Mouse (Mus musculus) kidney, adult 11 months (tissue): ENCODE results near the gene Ap2b1.

Source experiments
- DNase-seq: peaks from one replicate; pipeline ENCODE4 v3.0.0; 2022

The Ap2b1 gene

DNA sequence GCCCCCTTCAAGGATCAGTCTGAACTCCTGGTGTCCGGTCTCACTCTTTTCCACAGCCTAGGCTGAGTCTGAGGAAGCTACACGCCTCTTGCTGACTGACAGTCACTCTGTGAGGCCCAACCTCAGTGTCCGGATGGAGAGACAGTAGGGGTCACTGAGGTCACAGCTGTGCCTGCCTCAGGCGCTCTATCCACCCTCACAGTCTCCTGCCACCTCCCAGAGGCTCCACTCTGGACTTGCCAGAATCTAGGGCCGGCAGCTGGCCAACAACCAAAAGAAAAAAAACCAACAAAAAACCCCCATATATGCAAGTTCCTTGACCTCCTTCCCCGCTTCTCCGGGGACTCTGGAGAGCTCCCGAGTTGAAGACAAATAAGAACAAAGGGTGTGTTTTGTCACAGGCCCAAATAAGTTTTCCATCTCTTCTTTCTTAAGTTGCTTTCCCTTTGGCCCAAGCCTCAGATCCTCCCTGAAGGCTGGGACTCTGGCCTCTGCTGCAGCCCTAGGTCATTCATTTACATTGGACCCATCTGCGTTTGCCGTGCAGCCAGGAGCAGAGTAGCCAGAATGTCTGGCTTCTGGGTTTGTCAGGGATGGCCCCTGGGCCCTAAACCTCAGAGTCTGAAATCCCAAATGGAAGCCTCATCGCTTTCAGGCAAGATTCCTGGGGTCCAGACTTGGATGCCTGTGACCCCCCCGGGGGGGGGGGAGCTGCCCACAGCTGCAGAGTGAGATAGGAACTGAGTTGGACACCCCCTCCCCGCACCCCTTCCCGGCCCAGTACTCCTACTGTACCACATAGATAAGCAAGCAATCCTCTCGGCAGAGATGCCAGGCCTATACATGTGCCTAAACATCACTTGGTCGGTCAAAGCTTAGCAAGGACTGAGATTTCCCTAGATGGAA is 149.4 kb downstream of the Ap2b1 start:
- peak; percentile 35 for DNase-seq

DNA sequence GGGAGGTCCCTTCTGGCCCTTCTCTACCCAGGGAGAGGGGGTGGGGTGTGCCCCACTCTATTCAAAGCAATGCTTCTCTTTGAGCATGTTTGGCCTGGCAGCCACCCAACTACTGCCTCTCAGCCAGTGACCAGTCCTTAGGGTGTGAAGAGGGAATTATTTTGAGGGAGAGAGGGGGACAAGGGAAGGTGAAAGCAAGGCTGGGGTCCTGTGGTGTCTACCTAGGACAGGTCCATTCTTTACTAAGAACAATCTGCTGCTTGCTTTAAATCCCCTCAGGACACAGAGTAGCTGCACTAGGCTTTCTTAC is 150.1 kb downstream of the Ap2b1 start:
- peak; percentile 28 for DNase-seq

DNA sequence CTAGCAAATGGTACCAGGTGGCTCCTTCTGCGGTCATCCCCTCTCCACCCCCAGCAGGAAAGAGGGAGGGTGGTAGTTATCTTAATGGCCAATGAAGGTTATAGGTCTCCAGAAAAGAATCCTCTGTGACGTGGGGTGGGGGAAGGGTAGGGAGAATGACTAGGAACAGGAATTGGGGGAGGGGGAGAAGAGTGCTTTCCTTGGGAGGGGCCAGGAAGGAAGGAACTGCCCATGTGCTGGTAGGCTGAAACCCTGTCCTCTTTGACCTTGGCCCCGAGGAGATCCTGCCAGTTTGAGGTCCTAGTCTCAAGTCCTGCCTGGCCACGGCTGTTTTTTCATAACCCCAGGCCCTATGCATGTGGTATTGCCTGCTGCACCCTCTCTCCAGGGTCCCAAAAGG is 150.5 kb downstream of the Ap2b1 start:
- no peak for DNase-seq

DNA sequence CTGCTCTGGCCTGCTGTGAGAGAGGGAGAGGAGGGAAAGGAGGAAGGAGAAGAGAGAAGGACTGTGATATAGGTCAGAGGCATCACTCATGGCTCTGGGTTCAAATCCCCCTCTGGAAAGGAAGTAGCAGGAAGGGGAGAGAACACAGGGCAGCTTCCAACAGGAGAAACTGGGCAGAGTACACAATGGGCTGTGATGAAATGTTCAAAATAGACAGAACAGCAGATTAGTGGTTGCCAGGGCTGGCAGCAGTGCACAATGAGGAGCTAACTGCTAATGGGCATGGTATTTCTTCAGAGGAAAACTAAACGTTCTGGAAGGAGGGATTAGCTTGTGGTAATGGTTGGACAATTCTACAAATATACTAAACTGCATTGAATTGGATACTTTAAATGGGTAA is 151.7 kb downstream of the Ap2b1 start:
- DNase-seq: no peak

DNA sequence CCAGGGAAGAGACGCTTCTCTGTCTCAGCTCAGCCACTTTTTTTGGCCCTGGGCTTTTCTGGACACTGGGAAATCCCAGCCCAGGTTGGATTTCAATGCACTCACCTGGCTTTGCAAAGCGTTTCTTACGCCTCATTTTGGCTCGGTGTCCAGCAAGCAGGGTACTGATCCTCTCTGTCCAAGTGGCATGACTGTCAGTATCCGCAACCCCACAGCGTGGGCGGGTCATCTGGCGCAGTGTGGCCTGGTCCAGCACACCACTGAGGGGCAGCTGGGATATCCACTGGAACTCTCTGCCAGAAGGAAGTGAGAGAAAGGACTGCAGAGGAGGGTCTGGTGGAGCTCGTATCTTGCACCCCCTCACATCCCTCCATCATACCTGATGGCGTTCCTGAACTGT is 152.5 kb downstream of the Ap2b1 start:
- no peak for DNase-seq

DNA sequence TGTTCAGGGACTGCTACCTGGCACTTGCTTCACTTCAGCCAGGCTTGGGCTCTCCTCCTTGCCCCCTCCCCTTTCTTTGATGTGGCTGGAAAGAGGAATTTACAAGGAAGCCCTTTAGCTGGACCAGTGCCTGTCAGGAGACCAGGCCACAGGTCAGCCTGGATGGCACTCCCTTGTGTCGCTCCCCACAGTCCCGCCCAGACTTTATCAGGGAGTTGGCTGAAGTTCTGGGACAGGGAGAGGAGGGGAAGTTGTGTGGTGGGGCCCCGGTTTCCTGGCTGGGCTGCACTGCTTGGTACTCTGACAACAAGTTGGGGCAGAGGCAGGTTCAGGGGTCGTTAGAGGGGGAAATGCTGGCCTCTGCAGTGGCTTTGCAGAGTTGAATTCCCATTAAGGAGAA is 155.7 kb downstream of the Ap2b1 start:
- peak; percentile 36 for DNase-seq
